Mouse (Mus musculus) embryonic fibroblast, embryonic 13.5 days (primary cell): ENCODE measurements at regions not wholly inside any gene's neighbourhood (a gene's known extent, or its start where the extent isn't known, plus 50 kb on each side); places are given as distances from the start of the nearest gene placed in this dataset.

Experiments used
- H3K27ac ChIP-seq: 2 replicates; pipeline ENCODE4 v1.5.1; 2012; ENCODE audit warnings: low read length, control low read depth, inconsistent platforms; ENCODE audit not compliant: insufficient read depth
- H3K4me1 ChIP-seq: 2 replicates; pipeline ENCODE4 v1.6.1; 2011; ENCODE audit warnings: low read length; ENCODE audit not compliant: control insufficient read depth, insufficient read depth
- H3K4me3 ChIP-seq: 2 replicates; pipeline ENCODE4 v1.5.1; 2011; ENCODE audit warnings: mild to moderate bottlenecking, control low read depth, low read length; ENCODE audit not compliant: insufficient read depth
- CTCF ChIP-seq: IDR thresholded peaks from 2 replicates; pipeline ENCODE4 v1.5.1; 2011; ENCODE audit warnings: mild to moderate bottlenecking, control low read depth, low read length, moderate library complexity, borderline replicate concordance; ENCODE audit not compliant: insufficient read depth
- POLR2A ChIP-seq: IDR thresholded peaks from 2 replicates; pipeline ENCODE4 v1.6.1; 2011; ENCODE audit warnings: low read depth, mild to moderate bottlenecking, control low read depth, low read length, moderate library complexity

DNA sequence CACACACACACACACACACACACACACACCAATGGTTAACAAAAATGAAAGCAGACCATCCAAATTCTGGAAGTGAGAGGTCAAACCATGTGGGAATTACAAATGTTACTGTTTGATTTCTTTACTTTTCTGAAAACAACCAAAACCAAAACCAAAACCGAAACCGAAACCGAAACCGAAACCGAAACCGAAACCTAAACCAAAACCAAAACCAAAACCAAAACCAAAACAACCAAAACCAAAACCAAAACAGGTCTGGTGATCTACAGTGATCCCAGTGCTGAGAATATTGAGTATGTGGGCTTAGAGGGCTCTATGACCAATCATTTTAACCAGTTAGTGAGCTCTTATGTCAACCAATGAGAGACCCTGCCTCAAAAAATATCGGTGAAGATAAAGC is 1407.6 kb upstream of the Cdh20 start:
- Histone ChIP-seq H3K4me3 (no peak overlapping the region), H3K4me1 (no peaks in the 10 kb centered on the region), H3K27ac (no peak overlapping the region)
- TF ChIP-seq CTCF (no peak), POLR2A (no peak)

DNA sequence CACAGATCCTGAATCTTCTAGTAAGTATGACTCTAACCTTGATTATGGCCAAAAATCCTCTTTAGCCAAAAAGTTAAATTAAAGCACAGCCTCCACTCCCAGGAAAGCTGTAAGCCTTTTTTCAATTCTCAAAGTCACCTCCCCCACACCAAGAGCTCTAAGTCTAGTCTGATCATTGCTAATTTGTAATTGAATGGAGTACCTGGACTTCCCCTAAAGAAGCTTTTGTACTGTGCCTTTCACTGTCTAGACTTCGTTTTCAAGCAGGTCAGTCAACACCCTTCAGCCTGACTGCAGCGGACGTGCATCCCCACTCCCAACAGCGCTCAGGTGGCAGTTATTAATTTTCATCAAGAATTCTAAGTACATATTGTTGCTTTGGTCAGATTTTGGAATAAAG is 1395.5 kb upstream of the Cdh20 start:
- H3K4me3 ChIP-seq: no peak overlapping the region
- H3K27ac ChIP-seq: no peak overlapping the region
- no peaks in the 10 kb centered on the region for H3K4me1 ChIP-seq
- TF ChIP-seq POLR2A: no peak
- TF ChIP-seq CTCF: no peak

GRCm38 (mm10) chr1:103420124-103420523 is 1348.2 kb upstream of the Cdh20 start:
- TF ChIP-seq POLR2A: no peak
- no peaks in the 10 kb centered on the region for H3K4me1 ChIP-seq
- peak overlapping the region; percentile 18; the same call in 1 of the 2 replicates for H3K27ac ChIP-seq
- H3K4me3 ChIP-seq: no peak overlapping the region

DNA sequence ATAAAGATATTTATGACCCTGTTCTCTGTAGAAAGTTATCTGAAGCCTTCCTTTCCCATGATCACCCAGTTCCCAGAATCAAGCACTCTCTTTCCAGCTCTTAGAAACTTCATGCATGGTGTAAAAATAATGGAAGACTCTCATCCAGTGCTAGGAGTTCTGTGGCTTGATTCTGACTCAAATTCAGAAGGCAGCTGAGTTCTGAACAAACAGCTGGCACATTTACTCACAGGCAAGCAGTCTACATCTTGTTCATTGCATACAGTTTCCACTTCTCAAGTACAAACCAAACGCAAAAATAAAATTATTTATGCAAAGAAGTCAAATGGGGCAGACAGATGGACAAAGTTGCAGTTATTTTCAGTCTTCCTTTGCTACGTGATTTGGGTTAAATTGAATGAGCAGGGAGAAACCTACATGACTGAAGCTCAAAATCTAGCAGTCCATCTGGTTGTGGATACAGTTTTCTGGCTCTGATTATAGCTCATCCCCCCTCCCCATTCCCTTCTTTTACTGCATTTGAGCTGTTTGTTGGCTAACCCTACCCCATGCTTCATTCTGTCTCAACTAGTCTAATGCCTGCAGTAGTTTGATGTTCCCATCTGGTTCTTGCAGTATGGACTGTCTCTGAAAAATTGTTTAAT is 1347.2 kb upstream of the Cdh20 start:
- H3K27ac ChIP-seq: peak overlapping the region; percentile 10; the same call in 1 of the 2 replicates
- H3K4me1 ChIP-seq: no peaks in the 10 kb centered on the region
- no peak for TF ChIP-seq CTCF
- TF ChIP-seq POLR2A: no peak
- no peak overlapping the region for H3K4me3 ChIP-seq

- Histone ChIP-seq H3K4me3 (no peak overlapping the region), H3K27ac (no peak overlapping the region), H3K4me1 (no peaks in the 10 kb centered on the region)
- TF ChIP-seq CTCF (no peak), POLR2A (no peak)
These were observed 1346.7 kb upstream of the Cdh20 start for GRCm38 (mm10) chr1:103421638-103422001.

GRCm38 (mm10) chr1:103471514-103471913 is 1296.8 kb upstream of the Cdh20 start:
- TF ChIP-seq POLR2A: no peak
- no peak for TF ChIP-seq CTCF
- Histone ChIP-seq H3K4me1 (no peaks in the 10 kb centered on the region), H3K27ac (no peak overlapping the region), H3K4me3 (no peak overlapping the region)

DNA sequence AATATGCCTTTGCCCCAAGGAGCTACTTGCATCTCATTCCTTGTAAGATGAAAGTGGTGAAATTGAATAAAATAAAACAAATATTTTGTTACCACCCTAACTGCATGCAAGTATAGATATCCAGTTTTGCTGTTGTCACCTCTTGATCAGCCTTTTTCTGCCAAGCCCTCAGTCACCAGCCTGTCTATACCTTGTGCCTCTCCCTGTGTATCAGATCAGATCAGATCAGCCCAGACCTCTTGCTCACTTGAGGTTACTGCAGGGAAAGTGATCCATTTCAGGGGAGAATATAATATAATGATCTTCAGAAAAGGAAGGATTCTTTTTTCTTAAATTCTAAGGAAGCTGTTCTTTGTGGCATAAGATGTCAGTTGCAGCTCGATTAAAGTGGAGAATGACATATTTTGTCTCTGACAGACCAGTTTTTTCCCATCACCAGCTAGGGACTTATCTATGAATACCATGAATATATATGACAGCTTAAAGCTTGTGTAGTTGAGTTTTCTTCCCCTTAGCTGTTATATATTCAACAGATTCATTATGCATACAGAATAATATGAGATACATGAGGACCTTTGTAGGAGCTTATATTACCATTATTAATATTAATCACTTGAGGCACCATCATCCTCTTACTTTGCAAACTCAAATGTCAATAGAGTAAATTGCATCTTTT is 1264.7 kb upstream of the Cdh20 start:
- Histone ChIP-seq H3K27ac (no peak overlapping the region), H3K4me3 (no peak overlapping the region), H3K4me1 (no peaks in the 10 kb centered on the region)
- TF ChIP-seq CTCF (no peak), POLR2A (no peak)
